Mouse (Mus musculus) kidney, embryonic 16.5 days (tissue): Measurements from ENCODE around the gene Rab25. TPM values are rescaled to one million over a fixed set of nuclear protein-coding genes. Genes with fewer than 3 reads are reported as not detected.
"Not testable (repeated sequence)": the region's sequence is repeated elsewhere in the genome, so short reads cannot be mapped to it uniquely, and the experiment has no call there.

Source experiments
- ATAC-seq: fragments of 200-750 bp; cut with Nextera tagmentation; 2 replicates; pipeline ENCODE4 v1.8.0; 2017; ENCODE audit warnings: moderate TSS enrichment; ENCODE audit not compliant: low FRiP score, low TSS enrichment
- H3K27ac ChIP-seq: fragments of 300-500 bp; sonication (generic); 2 replicates; pipeline ENCODE4 v1.5.1; 2014; ENCODE audit warnings: low read length
- H3K27me3 ChIP-seq: fragments of 300-500 bp; sonication (generic); 2 replicates; pipeline ENCODE4 v1.6.1; 2014; ENCODE audit warnings: low read length, control low read depth, mixed read lengths; ENCODE audit not compliant: insufficient read depth
- H3K36me3 ChIP-seq: fragments of 300-500 bp; sonication (generic); 2 replicates; pipeline ENCODE4 v1.6.1; 2014; ENCODE audit warnings: low read length, control low read depth, mixed read lengths; ENCODE audit not compliant: insufficient read depth
- H3K4me1 ChIP-seq: fragments of 300-500 bp; sonication (generic); 2 replicates; pipeline ENCODE4 v1.6.1; 2014; ENCODE audit warnings: low read length, control low read depth, mixed read lengths; ENCODE audit not compliant: insufficient read depth
- H3K4me2 ChIP-seq: fragments of 300-500 bp; sonication (generic); replicated peaks from 2 replicates; pipeline ENCODE4 v1.6.1; 2014; ENCODE audit warnings: low read depth, low read length
- H3K4me3 ChIP-seq: fragments of 300-500 bp; sonication (generic); 2 replicates; pipeline ENCODE4 v1.5.1; 2014; ENCODE audit warnings: mild to moderate bottlenecking, low read length
- H3K9ac ChIP-seq: fragments of 300-500 bp; sonication (generic); replicated peaks from 2 replicates; pipeline ENCODE4 v1.6.1; 2014; ENCODE audit warnings: low read length
- H3K9me3 ChIP-seq: fragments of 300-500 bp; sonication (generic); 2 replicates; pipeline ENCODE4 v1.6.1; 2016; ENCODE audit warnings: low read length, control low read depth
- WGBS: fragments of 180-500 bp; shearing (Covaris S2); extraction: QIAGEN DNeasy Blood & Tissue Kit; methylation state at CpG from one replicate; pipeline ENCODE4 v1.1.7; 2014; 5-methylcytosine and 5-hydroxymethylcytosine counted together
- polyA plus RNA-seq: library from polyadenylated mRNA; unstranded; fragments of >200 nt; fragmentation: Nextera tagmentation; extraction: Ambion mirVana; gene quantifications from 2 replicates; pipeline ENCODE4 v1.2.1, GENCODE M21; 2015

The Rab25 gene
- polyA plus RNA-seq, 1 experiment from 2014 or later: 17.3 TPM

DNA sequence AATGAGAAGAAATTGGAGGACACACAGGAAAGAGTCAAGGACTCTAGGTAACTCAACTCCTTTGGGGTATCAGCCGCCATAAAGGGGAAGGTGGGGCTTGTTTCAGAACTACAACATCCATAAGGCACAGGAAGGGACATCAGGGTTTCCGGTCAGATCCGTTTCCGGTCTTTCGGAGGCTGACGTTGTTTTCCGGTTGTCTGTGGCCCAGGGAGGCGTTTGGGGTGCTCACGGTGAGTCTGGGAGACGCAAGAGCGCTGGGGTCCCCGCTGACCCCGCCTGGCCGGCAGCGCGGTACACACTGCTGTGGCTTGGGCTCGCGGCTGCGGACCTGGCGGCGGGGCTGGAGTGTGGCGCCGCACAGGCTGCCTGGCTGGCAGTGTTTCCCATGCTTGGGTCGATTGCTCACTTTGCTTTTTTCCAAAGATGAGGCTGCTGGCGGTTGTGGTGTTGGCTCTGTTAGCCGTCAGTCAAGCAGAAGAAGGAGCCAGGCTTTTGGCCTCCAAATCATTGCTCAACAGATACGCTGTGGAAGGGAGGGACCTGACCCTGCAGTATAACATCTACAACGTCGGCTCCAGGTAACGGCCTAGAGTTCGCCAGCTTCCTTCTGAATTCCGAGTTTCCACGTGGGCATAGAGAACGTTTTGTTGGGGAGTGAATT lies 31.5 kb upstream of the Rab25 start:
- Histone ChIP-seq H3K9me3 (no peaks in the 10 kb centered on the region), H3K9ac (peak overlapping the region; percentile 96), H3K36me3 (peaks cover 26% of the 10 kb centered on the region; the same call in 1 of the 2 replicates), H3K27me3 (no peaks in the 10 kb centered on the region), H3K27ac (peak overlapping the region; percentile 80; the same call in 1 of the 2 replicates), H3K4me3 (peak overlapping the region; percentile 100), H3K4me2 (peak overlapping the region; percentile 81), H3K4me1 (peaks cover 12% of the 10 kb centered on the region; the same call in 1 of the 2 replicates)
- under 1% methylated on average over 34 of the region's 34 CpGs for WGBS
- ATAC-seq: peak; percentile 88

DNA sequence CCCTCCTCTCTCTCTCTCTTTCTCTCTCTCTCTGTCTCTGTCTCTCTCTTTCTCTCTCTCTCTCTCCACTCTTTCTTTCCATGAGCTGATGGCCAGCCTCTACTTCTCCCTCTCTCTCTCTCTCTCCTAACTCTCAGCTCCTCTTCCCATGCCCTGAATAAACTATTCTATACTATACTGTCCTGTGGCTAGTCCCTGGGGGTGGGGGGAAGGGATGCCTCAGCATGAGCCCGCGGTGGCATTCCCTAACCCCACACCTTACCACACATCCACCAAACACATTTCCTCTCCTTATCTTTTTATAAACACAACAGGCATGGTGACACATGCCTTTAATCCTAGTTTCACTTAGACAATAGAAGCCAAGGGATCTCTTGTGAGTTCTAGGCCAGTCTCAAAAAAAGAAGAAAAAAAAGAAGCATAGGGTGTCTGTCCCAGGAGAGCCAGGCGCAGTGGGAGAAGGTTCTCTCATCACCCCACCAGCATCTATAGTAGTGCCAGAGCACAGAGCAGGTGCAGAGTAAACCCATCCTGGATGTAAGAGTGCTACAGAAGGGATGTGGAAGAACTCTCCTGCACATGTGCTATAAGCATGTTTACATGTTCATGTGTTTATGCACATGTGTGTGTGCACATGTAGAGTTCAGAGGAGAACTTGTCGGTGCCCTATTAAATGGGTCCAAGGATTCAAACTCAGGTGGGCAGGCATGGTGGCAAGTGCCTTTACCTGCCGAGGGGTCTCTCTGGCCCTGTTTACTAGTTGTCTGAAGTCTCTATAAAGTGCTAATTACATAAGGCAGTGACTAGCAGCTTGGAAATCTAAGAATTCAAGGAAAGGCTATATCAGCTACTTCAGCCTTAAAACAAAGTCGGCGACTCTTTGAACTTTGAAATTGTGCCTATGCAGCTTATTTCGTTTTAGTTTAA lies 30.7 kb upstream of the Rab25 start:
- Histone ChIP-seq H3K4me3 (peak overlapping the region; percentile 100), H3K9me3 (no peaks in the 10 kb centered on the region), H3K36me3 (peaks cover 22% of the 10 kb centered on the region; the same call in 1 of the 2 replicates), H3K27ac (0 out of 2 replicates have a peak overlapping the region, but pooled peaks have one; percentile 80), H3K4me1 (peaks cover 12% of the 10 kb centered on the region; the same call in 1 of the 2 replicates), H3K4me2 (peak overlapping the region; percentile 81), H3K27me3 (no peaks in the 10 kb centered on the region), H3K9ac (peak overlapping the region; percentile 96)
- ATAC-seq: 0 out of 2 replicates have a peak, but pooled peaks have one; percentile 29
- 48% methylated on average over 8 of the region's 8 CpGs for WGBS

DNA sequence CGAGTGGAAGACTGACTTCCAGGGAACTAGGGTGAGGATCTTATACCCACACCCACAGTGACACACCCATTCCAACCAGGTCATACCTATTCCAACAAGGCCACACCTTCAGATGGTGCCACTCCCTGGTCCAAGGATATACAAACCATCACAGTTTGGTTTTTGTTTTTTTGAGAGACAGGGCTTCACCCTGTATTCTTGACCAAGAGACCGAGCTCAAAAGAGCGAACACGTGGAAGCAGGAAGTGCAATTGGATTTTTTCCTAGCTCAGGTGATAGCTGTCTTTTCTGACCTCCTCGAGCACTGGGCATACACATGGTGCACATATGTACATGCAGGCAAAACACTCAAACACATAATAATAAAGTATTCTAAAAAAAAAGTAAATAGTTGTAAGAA lies 29.7 kb upstream of the Rab25 start:
- not testable (repeated sequence) for ATAC-seq, H3K4me3 ChIP-seq
- 85% methylated on average over 5 of the region's 5 CpGs for WGBS

DNA sequence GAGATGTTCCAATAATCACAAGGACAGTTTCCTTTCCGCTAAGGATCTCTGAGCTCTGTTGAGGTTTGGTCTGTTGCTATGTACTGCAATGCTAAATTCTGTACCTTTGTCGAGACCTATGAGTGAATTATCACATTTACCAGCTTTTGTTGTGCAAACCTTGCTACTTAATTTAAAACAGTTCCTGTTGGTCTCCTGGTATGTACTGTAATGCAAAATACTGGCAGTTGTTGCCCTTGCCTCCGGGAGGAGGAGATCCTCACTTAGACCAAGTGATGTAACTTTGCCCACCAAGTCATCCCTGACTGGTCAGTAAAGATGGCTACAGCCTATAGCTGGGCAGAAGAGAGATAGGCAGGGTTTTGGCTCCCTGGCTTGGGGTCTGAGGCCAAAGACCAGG lies 27.4 kb upstream of the Rab25 start, which contains the start of gene Ssr2:
Ssr2 (plus strand) TSS at position 337 of the 400 bp plus-strand sequence.
- Histone ChIP-seq H3K4me2 (no peak within 1 kb of the TSS), H3K27ac (no peak within 1 kb of the TSS), H3K9ac (no peak within 1 kb of the TSS), H3K4me1 (peaks cover 8% of the 10 kb centered on the region; the same call in 1 of the 2 replicates), H3K27me3 (no peaks in the 10 kb centered on the region), H3K4me3 (no peak within 1 kb of the TSS), H3K9me3 (no peaks in the 10 kb centered on the region), H3K36me3 (no peaks in the 10 kb centered on the region)
- 90% methylated on average over 3 of the region's 3 CpGs for WGBS
- ATAC-seq: no peak

More for the DNA sequence above, 29.7 kb upstream of the Rab25 start:
- not testable (repeated sequence) for H3K27ac ChIP-seq, H3K4me2 ChIP-seq, H3K27me3 ChIP-seq, H3K9me3 ChIP-seq, H3K9ac ChIP-seq
- peaks cover 16% of the 10 kb centered on the region; the same call in 1 of the 2 replicates for H3K36me3 ChIP-seq
- peaks cover 12% of the 10 kb centered on the region; the same call in 1 of the 2 replicates for H3K4me1 ChIP-seq

DNA sequence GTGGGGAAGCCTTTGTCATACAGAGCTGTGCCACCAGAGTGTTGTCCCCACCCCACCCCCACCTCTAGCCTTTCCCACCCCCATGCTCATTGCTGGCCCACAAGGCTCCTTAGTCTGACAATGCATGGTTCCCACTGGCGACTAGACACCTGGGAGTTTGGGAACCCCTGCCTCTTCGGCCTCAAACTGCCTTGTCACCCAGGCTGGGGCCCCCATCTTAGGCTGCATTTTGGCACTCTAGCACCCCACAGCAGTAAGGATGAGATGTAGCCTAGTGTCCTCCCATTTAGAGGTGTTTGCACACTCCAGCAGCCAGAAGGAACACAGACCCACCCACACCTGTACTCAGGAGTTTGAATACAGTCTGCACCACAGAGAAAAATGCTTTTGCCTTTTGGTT lies 25.7 kb upstream of the Rab25 start:
- H3K9me3 ChIP-seq: no peaks in the 10 kb centered on the region
- ATAC-seq: no peak
- no peaks in the 10 kb centered on the region for H3K27me3 ChIP-seq
- H3K27ac ChIP-seq: no peak overlapping the region
- H3K9ac ChIP-seq: no peak overlapping the region
- H3K4me2 ChIP-seq: no peak overlapping the region
- WGBS: 90% methylated on average over 2 of the region's 2 CpGs
- H3K36me3 ChIP-seq: peaks cover 16% of the 10 kb centered on the region
- no peak overlapping the region for H3K4me3 ChIP-seq
- no peaks in the 10 kb centered on the region for H3K4me1 ChIP-seq

DNA sequence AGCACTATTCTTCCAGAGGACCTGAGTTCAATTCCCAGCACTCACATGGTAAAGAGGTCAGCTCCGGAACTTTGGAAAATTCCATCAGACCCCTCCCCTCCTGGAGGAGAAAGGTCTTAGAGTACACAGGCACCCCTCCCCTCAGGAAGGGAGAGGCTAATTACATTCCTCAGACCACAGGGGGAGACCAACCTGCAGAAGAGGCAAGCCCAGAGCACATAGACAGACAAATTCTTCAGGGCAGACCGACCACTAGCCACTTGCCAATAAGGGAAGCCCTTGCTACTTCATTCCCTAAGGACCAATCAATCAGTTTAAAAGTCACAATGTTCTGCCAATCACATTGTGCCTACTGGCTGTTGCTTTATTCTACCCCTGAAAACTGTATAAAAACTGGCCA lies 24.7 kb upstream of the Rab25 start:
- no peak overlapping the region for H3K4me2 ChIP-seq
- WGBS: 81% methylated on average over 2 of the region's 2 CpGs
- no peaks in the 10 kb centered on the region for H3K27me3 ChIP-seq
- H3K27ac ChIP-seq: no peak overlapping the region
- H3K36me3 ChIP-seq: peaks cover 25% of the 10 kb centered on the region
- H3K9ac ChIP-seq: no peak overlapping the region
- H3K9me3 ChIP-seq: no peaks in the 10 kb centered on the region
- H3K4me1 ChIP-seq: no peaks in the 10 kb centered on the region
- no peak for ATAC-seq
- no peak overlapping the region for H3K4me3 ChIP-seq

DNA sequence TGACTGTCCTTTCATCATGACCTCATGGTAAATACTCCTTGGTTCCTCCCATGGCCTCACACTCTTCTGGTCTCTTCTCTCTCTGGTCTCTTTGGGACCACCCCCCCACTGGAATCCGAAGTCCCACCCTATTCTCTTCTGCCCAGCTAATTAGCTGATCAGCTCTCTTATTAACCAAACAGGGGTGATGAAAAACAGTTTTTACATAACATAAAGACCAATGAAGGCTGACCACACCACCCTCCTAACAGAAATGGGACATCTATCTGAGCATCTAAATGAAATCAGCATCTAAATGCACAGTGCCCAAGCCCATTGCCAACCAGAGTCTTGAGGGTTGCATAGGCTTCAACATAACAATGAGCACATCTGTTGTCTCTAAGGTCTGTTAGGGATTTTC lies 23.8 kb upstream of the Rab25 start:
- Histone ChIP-seq H3K27ac (no peak overlapping the region), H3K4me3 (no peak overlapping the region), H3K4me1 (no peaks in the 10 kb centered on the region), H3K4me2 (no peak overlapping the region), H3K9ac (no peak overlapping the region), H3K27me3 (no peaks in the 10 kb centered on the region), H3K9me3 (no peaks in the 10 kb centered on the region), H3K36me3 (peaks cover 33% of the 10 kb centered on the region)
- 82% methylated on average over 1 of the region's 1 CpGs for WGBS
- ATAC-seq: no peak

DNA sequence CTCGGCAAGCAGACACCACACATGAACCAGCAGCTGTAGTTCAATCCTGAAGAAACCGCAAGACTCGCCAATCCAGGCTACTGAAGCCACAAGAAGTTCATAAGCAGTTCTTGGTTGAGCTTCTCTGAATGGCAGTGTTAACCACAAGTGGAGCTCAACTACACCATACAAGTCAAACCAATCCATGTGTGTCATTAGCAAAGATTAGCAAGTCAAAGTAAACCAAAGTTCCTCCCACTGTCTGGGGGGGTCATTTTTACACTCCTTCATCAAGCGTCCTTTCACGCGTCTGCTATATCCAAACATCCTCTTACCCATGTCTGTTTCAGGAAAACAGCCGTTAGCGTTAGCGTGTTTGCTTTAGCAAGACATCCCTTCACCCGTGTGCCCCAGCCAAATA lies 22.2 kb upstream of the Rab25 start:
- Histone ChIP-seq H3K27ac (no peak overlapping the region), H3K36me3 (peaks cover 48% of the 10 kb centered on the region), H3K4me2 (no peak overlapping the region), H3K4me1 (no peaks in the 10 kb centered on the region), H3K9me3 (no peaks in the 10 kb centered on the region), H3K4me3 (no peak overlapping the region), H3K9ac (no peak overlapping the region), H3K27me3 (no peaks in the 10 kb centered on the region)
- no peak for ATAC-seq
- 91% methylated on average over 10 of the region's 10 CpGs for WGBS

DNA sequence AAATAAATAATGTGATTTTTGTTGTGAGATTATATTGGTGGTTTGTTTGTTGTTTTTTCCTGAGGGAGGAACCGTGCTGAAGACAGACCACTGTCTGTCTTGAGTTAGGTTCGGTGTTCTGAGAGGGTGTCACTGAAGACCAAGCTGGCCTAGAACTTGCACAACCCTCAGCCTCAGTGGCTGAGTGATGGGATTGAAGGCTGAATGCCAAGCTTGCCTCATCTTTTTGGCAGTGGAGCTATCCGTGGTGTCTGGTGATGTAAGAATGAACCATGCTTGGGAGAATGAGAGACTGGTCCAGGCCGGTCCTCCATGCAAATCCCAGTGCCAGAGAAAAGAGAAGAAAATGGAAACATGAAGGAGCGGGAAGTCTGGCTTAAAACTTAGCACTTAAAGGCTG lies 21.6 kb upstream of the Rab25 start:
- ATAC-seq: no peak
- Histone ChIP-seq H3K4me2 (no peak overlapping the region), H3K27ac (no peak overlapping the region), H3K9me3 (no peaks in the 10 kb centered on the region), H3K27me3 (no peaks in the 10 kb centered on the region), H3K4me1 (no peaks in the 10 kb centered on the region), H3K9ac (no peak overlapping the region), H3K36me3 (peaks cover 55% of the 10 kb centered on the region), H3K4me3 (no peak overlapping the region)
- WGBS: 92% methylated on average over 5 of the region's 5 CpGs
